Mouse (Mus musculus) C2C12 (cell line): ENCODE data around the gene Tmem168.

Experiments
- CTCF ChIP-seq: IDR thresholded peaks from one replicate; pipeline ENCODE4 v1.5.1; 2011; ENCODE audit not compliant: control insufficient read depth, insufficient read depth, insufficient read length
- FOSL1 ChIP-seq: IDR thresholded peaks from one replicate; pipeline ENCODE4 v1.8.0; 2011; ENCODE audit warnings: mild to moderate bottlenecking, low read length; ENCODE audit not compliant: poor library complexity, insufficient read depth, severe bottlenecking
- MAX ChIP-seq: IDR thresholded peaks from one replicate; pipeline ENCODE4 v1.6.1; 2011; ENCODE audit warnings: mild to moderate bottlenecking, control low read depth
- MYOD1 ChIP-seq: IDR thresholded peaks from one replicate; pipeline ENCODE4 v1.6.1; 2011; ENCODE audit warnings: low read depth; ENCODE audit not compliant: control insufficient read depth, insufficient read length
- MYOG ChIP-seq: IDR thresholded peaks from one replicate; pipeline ENCODE4 v1.6.1; 2011; ENCODE audit not compliant: control insufficient read depth, insufficient read length; ENCODE audit errors: extremely low read depth
- USF1 ChIP-seq: IDR thresholded peaks from one replicate; pipeline ENCODE4 v1.6.1; 2011; ENCODE audit warnings: low read depth, mild to moderate bottlenecking, control low read depth, moderate library complexity

DNA sequence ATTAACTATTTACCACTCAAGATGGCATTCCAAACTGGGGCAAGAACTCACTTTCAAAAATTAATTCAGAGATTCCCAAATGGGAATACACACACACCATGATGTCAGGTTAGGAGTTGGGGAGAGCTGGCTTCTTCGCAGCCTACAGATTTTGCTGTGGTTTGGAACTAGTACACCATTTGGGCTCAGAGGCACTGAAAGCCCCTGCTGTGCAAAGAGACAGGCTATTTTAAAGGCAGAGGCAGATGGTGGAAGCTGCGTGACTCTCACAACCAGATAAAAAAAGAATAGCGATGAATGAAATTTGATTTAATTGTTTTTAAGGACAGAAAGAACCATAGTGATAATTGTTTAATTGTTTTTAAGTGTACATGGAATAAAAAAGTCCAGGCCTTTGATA lies 66.1 kb downstream of the Tmem168 start:
- TF ChIP-seq MYOD1 (no peak), MYOG (no peak), CTCF (no peak), MAX (no peak), FOSL1 (no peak), USF1 (no peak)
